Mouse (Mus musculus) 416B (cell line): Measurements from ENCODE around the gene Igsf21.
A peak's percentile ranks its signal among the peaks of the same experiment; 100 is the strongest.

Source experiments
- DNase-seq: peaks from one replicate; pipeline ENCODE4 v3.0.0; 2011; ENCODE audit warnings: low read depth

The Igsf21 gene

GRCm38 (mm10) chr4:140143178-140143577, 103.4 kb downstream of the Igsf21 start:
- peak; percentile 1 for DNase-seq

DNA sequence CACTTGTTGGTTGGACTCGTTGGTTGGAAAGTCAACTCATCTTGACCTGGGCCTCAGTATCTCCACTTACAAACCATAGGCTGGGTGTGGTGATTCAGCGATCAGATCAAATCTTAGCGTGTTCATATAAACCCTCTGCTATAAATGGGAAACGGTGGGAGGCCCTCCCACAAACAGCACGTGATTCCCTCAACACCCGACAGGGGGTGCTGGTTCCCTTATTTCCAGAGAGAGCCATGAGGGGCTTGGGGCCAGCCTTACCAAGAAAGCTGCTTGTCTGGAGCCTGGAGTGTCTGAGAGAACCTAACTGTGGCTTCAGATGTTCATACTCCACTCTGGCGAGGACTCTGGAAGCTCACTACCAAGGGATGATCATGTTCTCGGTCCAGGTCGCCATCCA, 106.1 kb downstream of the Igsf21 start:
- no peak for DNase-seq

- no peak for DNase-seq
Observed at GRCm38 (mm10) chr4:140138846-140139245, 107.7 kb downstream of the Igsf21 start.

GRCm38 (mm10) chr4:140131625-140132321, 114.8 kb downstream of the Igsf21 start:
- DNase-seq = no peak

- no peak for DNase-seq
Observed at GRCm38 (mm10) chr4:140131201-140131600, 115.4 kb downstream of the Igsf21 start.

DNA sequence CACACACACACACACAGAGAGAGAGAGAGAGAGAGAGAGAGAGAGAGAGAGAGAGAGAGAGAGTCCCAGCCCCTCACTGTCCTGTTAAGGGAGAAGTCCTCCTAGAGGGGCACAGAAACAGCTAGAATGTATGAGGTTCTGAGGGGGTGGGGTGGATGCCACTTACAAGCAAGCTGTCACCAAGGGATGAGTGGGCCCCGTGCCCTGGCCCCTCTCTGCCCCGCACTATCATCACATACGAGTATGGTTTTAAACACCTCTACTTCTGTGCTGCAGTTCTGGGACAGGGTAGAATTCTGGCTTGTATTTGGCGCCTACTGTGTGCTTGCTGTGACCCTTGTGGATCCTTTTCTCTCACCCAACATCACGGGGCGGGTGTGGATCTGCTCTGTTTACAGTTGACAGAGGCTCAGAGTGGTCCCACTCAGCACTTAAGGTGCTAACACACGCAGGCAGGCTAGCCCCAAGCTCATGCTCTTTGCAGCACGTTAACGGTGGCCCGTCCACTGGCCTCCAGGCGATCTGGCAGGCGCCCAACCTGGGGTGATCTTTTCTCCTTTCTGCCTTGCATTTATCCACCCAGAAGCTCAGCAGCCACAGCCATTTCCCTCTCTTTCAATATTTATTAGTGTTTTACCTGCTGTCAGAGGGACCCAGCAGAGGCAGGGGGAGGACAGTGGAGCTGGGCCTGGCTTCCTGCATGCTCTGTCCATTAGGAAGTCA, 116.9 kb downstream of the Igsf21 start:
- no peak for DNase-seq

- no peak for DNase-seq
Observed at GRCm38 (mm10) chr4:140128116-140128515, 118.5 kb downstream of the Igsf21 start.

DNA sequence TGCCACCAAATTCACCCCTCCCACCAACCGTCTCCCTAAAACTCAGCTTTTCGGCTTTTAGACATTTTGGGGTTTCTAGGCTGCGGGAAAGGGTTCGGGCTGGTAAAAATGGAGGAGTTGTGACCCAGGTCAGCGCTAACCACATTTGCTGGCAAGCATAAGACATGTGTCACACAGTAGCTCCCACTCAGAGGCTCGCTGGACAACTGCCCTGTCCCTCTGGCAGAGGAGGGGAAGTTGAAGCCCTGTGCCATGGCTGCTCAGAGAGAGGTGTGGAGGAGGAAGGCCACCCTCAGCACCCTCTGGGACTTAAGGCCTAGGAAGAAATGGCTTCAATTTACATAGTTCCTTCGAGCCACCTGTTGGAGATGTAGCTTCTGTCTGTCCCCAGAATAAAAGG, 120.8 kb downstream of the Igsf21 start:
- DNase-seq = no peak

DNA sequence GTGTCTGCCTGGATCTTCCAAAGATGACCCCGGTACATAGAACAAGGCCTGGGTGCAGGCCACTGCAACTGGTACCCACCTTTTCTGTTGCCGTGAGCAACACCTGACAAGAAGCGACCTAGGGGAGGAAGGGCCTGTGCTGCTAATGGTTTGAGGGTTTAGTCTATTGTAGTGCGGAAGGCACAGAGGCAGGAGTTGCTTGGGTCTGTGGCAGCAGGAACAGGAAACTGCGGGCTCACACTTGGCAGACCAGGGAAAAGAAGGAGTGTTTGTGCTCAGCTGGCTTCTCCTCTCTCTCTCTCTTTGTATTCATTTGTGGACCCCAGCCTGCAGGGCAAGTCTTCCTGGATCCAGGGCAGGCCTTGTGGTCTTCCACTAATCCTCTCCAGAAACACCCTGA, 124.0 kb downstream of the Igsf21 start:
- DNase-seq = no peak

GRCm38 (mm10) chr4:140117275-140117691, 129.3 kb downstream of the Igsf21 start:
- DNase-seq = no peak

DNA sequence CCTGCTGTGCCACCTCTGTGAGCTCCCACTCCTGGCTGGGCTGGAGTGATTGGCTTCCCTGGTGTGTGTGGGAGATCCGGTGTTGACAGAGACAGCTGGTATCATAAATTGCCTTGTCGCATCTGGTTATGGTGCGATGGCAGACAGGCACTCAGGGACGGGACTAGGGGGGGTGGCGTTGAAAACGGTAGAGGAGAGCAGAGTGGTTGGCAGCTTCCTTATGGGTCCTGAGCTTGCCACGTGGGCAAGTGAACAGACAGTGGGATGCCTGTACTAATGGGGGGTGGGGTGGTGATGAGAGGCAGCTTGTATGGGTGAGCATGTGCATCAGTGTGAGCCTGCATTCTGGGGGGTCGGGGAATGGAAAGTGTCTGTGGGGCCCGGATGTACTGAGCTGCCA, 130.8 kb downstream of the Igsf21 start:
- DNase-seq = no peak

DNA sequence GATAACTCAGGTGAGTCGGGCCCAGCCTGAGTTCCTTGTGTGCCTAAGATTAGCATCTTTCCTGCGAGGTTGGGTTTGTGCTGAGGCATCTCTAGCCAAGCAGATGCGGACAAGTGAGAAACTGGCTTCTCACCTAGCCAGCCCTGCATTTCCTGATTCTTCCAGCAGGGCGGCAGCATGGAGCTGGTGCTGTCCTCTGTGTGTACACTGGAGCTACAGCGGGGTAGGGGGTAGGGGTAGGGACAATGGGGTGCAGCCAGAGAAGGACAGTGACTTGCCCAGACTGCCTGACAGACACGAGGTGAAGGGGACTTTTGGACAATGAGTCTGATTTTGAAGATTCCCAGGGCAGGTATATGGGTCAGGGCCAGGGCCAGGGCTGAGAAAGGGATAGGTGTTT, 131.5 kb downstream of the Igsf21 start:
- no peak for DNase-seq

GRCm38 (mm10) chr4:140113690-140114475, 132.7 kb downstream of the Igsf21 start:
- DNase-seq = no peak

- no peak for DNase-seq
Observed at GRCm38 (mm10) chr4:140109626-140109948, 137.0 kb downstream of the Igsf21 start.

DNA sequence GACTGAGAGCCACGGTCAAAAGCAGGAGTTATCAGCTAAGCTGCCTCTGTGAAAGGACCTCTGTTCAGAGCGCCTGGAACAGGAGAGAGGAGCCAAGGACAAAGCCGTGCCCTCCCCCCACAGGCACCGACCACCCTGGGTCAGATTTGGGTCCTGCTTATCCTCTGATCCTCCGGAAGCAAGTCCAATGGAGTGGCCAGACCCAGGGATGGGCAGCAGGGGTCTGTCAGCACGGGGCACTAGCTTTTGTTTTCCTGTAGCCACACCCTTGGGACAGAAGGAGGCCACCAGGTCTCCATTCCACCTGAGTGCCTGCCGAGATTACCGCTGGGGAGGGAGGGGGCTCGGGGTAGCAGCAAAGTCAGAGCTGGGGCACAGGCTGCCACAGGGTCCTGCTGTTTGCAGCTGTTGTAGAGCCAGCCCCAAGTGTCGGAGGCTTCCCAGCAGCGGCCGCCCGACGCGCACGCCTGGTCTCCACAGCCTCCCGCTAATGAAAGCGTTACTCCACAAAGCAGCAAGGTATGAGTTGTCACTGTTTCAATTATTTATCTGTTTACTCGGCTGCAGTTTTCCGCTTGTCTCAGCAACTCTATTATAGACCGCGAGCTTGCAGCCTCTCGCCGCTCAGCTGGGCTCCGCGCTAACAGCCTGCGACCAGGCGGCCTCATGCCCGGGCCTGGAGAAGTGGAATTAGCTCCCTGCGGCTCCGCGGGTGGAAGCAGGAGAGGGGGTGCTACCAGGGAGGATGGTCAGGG, 137.5 kb downstream of the Igsf21 start:
- no peak for DNase-seq

- no peak for DNase-seq
Observed at GRCm38 (mm10) chr4:140107161-140107560, 139.4 kb downstream of the Igsf21 start.

- DNase-seq = no peak
Observed at GRCm38 (mm10) chr4:140104795-140105194, 141.8 kb downstream of the Igsf21 start.

- no peak for DNase-seq
Observed at GRCm38 (mm10) chr4:140103341-140104027, 143.1 kb downstream of the Igsf21 start.

DNA sequence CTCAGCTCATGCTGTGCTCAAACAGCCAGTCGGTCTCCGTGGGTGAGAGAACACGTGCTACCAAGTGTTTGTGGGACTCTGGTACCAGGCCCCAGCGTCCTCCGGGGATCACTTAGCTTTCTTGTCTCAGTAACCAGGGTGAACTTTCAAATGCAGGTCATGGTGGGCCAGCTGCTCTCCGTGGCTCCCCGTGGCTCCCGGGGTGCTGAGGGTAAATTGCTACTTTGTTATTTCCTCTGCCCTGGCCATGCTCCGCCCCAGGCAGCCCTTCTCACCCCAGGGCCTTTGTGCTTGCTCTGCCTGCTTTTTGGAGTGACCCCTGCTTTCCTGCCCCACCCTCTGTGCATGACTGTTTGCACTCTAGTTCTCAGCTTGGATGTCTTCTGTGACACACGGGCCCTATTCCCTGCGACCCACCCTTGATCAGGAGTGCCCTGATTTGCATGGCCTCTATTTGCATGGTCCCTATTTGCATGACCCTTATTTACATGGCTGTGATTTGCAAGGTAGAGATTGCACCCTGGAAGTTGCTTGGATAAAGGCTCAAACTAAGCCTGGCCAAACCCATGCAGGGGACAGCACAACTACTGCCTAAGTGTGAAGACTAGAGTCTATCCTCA, 143.9 kb downstream of the Igsf21 start:
- no peak for DNase-seq

GRCm38 (mm10) chr4:140101106-140101505, 145.5 kb downstream of the Igsf21 start:
- no peak for DNase-seq

DNA sequence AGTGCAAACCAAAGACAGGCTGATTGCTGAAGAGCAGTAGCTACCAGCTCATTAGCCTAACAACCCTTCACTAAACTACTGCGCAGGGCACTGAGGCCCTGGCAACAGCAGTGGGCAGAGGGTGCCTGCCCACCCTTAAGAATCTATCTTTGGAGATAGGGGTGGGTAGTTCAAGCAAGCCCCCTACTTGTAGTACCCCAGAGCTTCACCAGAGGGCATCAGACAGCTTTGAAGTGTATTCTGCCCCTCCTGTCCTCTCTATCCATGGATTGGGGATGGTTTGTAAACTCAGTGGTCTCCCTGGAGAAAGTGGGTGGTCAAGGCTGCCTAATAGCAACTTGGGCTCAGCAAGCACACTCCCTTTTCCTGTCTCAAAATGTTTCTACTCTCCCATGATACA, 146.4 kb downstream of the Igsf21 start:
- no peak for DNase-seq
